In the genomic region with DNA sequence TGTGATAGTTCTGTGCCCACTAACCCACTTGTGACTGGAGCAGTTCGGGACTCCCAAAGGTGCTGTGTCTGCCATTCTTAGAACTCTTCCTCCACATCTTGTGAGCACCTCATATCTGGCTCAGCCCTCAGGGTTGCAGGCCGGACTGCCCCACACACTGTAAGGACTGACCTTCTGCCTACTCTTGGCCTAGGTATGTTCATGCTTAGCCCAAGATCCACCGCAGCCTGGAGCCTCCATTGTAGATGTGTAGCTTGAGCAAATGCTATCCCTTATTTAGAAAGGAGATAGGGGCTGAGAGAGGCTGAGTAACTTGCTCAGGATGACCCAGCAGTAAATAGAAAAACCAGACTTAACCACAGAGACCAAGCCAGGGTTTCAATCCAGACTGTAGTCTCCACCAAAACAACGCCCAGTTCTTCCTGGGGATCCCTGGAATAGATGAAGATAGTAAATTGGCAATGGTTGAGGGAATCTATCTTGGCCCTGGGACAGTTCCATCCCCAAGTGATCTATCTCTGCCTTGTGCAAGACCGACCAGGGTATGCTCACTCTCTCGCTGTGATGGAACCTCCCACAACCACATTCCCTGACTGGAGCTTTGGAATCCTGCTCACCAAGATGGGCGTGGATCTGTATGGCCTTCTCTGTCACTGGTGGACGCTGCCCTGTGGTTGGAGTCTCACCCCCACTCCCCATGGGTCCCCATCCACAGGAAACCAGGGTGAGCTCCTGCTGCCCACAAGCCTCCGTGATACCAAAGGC, we compare ENCODE assay signal across 8 mouse cellular contexts.
A peak's percentile ranks its signal among the peaks of the same experiment; 100 is the strongest.
DNase-seq lines count a peak whose midpoint lies in the region; ATAC-seq and TF ChIP-seq lines count a peak whose summit lies in the region.
"Had no signal": no experiment of that assay in that cellular context is flagged by ENCODE, and none has a peak within 500 bp of the region (broad histone marks: within the 10 kb centered on the region; RNA-seq: fewer than 3 reads in every experiment).

No protein-coding gene starts in this region.

- no peaks in the 10 kb centered on the region for H3K27me3 ChIP-seq in kidney, adult 2 months (replicated peaks; ENCODE audit: control insufficient read depth, insufficient read depth, low read length)
- no peaks in the 10 kb centered on the region for H3K27me3 ChIP-seq in embryonic facial prominence, embryonic 15.5 days
- no peaks in the 10 kb centered on the region for H3K27me3 ChIP-seq in liver, embryonic 16.5 days (ENCODE audit: control insufficient read depth, insufficient read depth, low read depth, low read length)

- H3K4me1 ChIP-seq in kidney, adult 2 months (ENCODE audit: control insufficient read depth, insufficient read depth, low read length), result peaks cover 11% of the 10 kb centered on the region; the same call in 1 of the 2 replicates
- peaks cover 39% of the 10 kb centered on the region for H3K4me1 ChIP-seq in embryonic facial prominence, embryonic 15.5 days
- H3K4me1 ChIP-seq in liver, embryonic 16.5 days (ENCODE audit: control insufficient read depth, low read depth, low read length), result peaks cover 51% of the 10 kb centered on the region

- 57% methylated on average over 9 of the region's 9 CpGs for WGBS in kidney, adult 2 months
- 75% methylated on average over 9 of the region's 9 CpGs for WGBS in embryonic facial prominence, embryonic 15.5 days
- WGBS in liver, embryonic 16.5 days (ENCODE audit: insufficient replicate concordance), result 37% methylated on average over 9 of the region's 9 CpGs

- no peak overlapping the region for H3K9ac ChIP-seq in embryonic facial prominence, embryonic 15.5 days
- H3K9ac ChIP-seq in liver, embryonic 16.5 days (ENCODE audit: low read depth, low read length), result no peak overlapping the region

- 0 out of 2 replicates have a peak overlapping the region, but pooled peaks have one; percentile 4 for H3K27ac ChIP-seq in kidney, adult 2 months (ENCODE audit: insufficient read depth, low read depth, low read length)
- peak overlapping the region; percentile 22; the same call in 1 of the 2 replicates for H3K27ac ChIP-seq in embryonic facial prominence, embryonic 15.5 days (replicated peaks)
- H3K27ac ChIP-seq in liver, embryonic 16.5 days (ENCODE audit: low read length), result peak overlapping the region; percentile 6; the same call in 1 of the 2 replicates

- no peaks in the 10 kb centered on the region for H3K9me3 ChIP-seq in embryonic facial prominence, embryonic 15.5 days (replicated peaks)
- no peaks in the 10 kb centered on the region for H3K9me3 ChIP-seq in liver, embryonic 16.5 days (replicated peaks; ENCODE audit: control insufficient read depth, low read length)

- 0 out of 2 replicates have a peak, but pooled peaks have one; percentile 28 for ATAC-seq in embryonic facial prominence, embryonic 15.5 days (ENCODE audit: insufficient number of reproducible peaks, low FRiP score, low TSS enrichment, low read depth)
- ATAC-seq in liver, embryonic 16.5 days (ENCODE audit: low read depth), result no peak

- H3K4me3 ChIP-seq in kidney, adult 2 months (ENCODE audit: insufficient read depth, low read depth, low read length), result no peak overlapping the region
- H3K4me3 ChIP-seq in embryonic facial prominence, embryonic 15.5 days (replicated peaks), result no peak overlapping the region
- H3K4me3 ChIP-seq in liver, embryonic 16.5 days (ENCODE audit: low read depth, low read length), result no peak overlapping the region

- DNase-seq in kidney, adult 2 months, result no peak
- DNase-seq in kidney, adult 8-10 months, result no peak
- peak; percentile 85 for DNase-seq in Muller cell, postnatal 12 days (ENCODE audit: inconsistent ontology term)
- DNase-seq in spleen, postnatal 36 days (ENCODE audit: low spot score in 2 of 2), result no peak
- DNase-seq in layer of hippocampus, adult 8-10 months (ENCODE audit: low spot score in 2 of 2), result no peak
- DNase-seq: right cerebral cortex, adult 18-20 months had no signal

- no peak for TF ChIP-seq POLR2A in kidney, adult 2 months (IDR thresholded peaks at IDR 0.05; ENCODE audit: low read depth, low read length)

- H3K4me2 ChIP-seq in embryonic facial prominence, embryonic 15.5 days (replicated peaks), result no peak overlapping the region
- H3K4me2 ChIP-seq in liver, embryonic 16.5 days (ENCODE audit: low read depth, low read length), result no peak overlapping the region

- no peaks in the 10 kb centered on the region for H3K36me3 ChIP-seq in kidney, adult 2 months (ENCODE audit: control insufficient read depth, insufficient read depth, low read length)
- peaks cover 24% of the 10 kb centered on the region; the same call in 1 of the 2 replicates for H3K36me3 ChIP-seq in embryonic facial prominence, embryonic 15.5 days
- no peaks in the 10 kb centered on the region for H3K36me3 ChIP-seq in liver, embryonic 16.5 days (ENCODE audit: control insufficient read depth, insufficient read depth)

- no peak for TF ChIP-seq CTCF in kidney, adult 2 months (conservative IDR thresholded peaks at IDR 0.05; ENCODE audit: insufficient read depth, insufficient read length, low read depth, low read length)
